Mouse (Mus musculus): ENCODE data around the gene Frmd4a. TPM values are rescaled to one million over a fixed set of nuclear protein-coding genes. Genes with fewer than 3 reads are reported as not detected.

Gene Frmd4a
- total RNA-seq, 2 experiments from 2014 or later = 55.4 to 60.9 TPM

DNA sequence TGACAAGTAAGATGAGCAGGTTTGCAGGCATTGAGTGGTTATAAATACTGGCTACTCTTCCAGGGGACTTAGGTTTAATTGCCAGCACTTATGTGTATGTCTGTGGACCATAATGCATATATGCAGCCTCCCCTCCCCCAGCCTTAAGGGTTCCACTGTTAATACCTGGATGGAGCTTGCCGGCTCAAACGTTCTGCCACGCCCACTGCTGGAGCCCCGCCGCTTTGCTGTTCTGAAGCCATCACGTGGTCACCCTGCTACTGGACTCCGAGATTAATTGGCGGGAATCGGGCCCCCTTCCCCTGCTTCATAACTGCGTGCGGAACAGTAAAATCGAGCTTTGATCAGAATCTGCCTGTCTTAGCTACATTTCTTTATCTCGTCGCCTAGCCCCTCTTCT is 495.1 kb downstream of the Frmd4a start:
- DNase-seq (ENCODE audit: low spot score in 2 of 2) = no peak

DNA sequence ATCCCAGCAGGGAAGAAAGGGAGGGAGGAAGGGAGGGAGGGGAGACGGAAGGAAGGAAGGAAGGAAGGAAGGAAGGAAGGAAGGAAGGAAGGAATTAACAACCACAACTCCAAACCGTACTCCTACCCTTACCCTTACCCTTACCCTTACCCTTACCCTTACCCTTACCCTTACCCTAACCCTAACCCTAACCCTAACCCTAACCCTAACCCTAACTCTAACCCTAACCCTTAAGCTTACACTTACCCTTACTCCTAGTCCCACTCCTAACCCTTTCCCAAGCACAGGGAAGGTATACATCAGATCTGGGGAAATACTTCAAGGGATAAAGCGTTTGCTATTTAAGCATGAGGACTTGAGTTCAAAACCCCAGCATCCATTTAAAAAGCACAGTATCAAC is 498.4 kb downstream of the Frmd4a start:
- DNase-seq (ENCODE audit: low spot score in 2 of 2) = no peak

DNA sequence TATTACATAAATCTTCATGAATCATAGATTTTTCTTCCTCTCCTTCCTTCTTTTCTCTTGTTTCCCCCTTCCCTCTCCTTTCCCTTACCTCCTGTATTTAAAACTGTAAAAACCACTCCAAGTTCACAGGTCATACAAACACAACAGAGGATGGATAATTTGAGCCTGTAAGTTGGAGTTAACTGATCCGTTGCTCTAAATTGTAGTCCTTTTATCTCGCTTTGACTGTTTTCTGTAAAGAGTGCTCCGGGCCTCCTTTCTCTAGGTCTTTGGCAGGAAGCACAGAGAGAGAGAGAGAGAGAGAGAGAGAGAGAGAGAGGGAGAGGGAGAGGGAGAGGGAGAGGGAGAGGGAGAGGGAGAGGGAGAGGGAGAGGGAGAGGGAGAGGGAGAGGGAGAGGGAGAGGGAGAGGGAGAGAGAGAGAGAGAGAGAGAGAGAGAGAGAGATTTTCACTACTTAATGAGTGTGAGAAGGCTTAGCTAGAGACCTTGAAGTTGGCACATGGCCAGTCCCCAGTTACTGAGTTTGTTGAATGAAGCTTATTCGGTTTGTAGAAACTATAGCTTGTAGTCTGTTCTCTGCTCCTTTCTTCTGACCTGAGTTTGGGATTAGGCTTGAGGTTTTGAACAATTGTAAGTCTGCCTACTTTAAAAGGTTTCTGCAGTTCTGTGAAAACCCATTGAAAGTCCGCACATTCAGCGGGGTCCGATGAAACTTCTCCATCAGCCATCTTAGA is 499.5 kb downstream of the Frmd4a start:
- peak in 1 of 2 experiments; percentile 35 for DNase-seq (ENCODE audit: low spot score in 2 of 2)

DNA sequence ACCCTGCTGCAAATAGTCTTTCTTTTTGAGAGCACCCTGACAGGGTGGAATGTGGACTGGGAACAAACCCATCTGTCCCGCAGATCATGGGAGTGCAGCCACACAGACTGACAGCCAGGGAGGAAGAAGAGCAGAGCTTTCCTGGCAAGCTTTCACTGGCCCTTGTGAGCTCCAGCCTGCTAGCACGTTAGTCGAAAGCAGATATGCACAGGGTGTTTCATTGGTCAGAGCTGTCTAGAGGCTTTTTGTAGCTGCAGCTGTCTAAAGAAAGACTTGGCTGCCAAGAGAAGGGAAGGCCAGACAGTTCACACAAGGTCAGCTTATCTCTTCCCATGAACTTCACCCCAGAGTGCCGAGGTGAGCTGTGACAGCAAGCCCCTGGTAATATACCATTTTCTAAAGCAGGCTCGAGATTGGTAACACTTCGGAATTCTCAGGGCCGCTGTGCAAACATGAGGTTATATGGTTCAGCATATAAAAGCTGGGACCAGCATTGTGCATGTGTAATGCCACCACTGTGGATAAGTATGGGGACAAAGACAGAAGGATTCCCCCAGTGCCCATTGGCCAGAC is 500.1 kb downstream of the Frmd4a start:
- DNase-seq (ENCODE audit: low spot score in 2 of 2) = peak in 1 of 2 experiments; percentile 23

DNA sequence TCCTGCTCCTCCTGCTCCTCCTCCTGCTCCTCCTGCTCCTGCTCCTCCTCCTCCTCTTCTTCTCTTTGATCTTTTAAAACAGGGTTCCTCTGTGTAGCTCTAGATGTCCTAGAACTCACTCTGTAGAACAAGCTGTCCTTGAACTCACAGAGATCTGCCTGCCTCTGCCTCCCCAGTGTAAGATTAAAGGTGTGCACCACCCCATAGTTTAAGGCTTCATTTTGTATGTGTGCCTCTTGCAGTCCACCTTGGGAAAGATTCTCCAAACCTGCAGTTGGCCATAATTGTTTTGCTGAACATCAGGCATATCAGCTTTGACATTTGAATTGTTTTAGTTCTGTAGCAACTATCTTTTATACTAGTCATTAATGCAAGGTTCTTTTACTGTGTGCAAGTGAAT is 501.0 kb downstream of the Frmd4a start:
- DNase-seq (ENCODE audit: low spot score in 2 of 2) = no peak

DNA sequence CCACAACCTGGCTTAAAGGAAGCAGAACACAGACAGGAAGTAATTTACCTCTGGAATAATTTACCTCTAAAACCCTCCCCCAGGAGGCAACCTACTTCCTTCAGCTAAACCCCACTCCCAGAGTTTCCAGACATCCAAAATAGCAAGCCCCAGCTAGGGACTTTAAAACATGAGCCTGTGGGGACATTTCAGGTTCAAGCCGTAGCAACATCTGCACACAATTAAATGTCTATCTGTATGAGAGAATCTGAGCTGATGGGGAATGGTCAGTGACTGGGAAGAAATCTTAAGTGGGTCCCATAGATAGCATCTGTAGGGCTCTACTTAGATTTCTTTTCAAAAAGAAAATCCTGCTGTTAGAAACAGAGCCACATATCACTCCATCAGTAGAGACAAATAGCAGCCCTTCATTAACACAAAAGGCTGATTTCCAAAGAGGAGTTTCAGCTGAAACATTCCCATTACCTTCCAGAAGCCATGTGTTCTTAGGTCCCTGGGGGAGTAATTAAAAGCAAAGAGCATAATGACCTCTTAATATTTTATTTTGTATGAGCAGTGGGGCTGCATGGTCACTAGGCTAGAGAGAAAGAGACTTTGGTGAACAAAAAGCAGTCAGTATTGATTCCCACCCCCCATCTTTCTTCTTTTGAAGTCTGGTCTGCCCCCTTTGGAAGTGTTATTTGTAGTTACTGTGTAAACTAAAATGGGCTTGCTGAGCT is 505.4 kb downstream of the Frmd4a start:
- no peak for DNase-seq (ENCODE audit: low spot score in 2 of 2)

DNA sequence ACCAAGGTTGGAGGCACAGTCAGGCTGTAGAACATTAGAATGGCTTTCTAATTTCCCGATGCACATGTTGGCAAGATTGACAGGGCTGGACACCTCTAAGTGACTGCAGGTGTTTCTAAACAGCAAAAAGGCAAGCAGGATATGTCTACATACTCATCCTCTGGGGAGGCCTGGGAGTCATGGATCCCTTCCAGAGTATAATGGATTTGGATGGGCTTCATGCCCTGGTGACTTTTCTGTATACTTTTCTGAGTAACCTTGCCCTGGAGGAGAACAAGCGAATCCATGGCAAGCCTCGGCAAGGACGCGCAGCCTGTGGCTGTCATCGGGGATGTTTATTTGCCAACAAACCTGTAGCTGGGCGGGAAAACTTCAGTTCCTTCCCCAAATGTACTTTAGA is 509.6 kb downstream of the Frmd4a start:
- no peak for DNase-seq (ENCODE audit: low spot score in 2 of 2)

DNA sequence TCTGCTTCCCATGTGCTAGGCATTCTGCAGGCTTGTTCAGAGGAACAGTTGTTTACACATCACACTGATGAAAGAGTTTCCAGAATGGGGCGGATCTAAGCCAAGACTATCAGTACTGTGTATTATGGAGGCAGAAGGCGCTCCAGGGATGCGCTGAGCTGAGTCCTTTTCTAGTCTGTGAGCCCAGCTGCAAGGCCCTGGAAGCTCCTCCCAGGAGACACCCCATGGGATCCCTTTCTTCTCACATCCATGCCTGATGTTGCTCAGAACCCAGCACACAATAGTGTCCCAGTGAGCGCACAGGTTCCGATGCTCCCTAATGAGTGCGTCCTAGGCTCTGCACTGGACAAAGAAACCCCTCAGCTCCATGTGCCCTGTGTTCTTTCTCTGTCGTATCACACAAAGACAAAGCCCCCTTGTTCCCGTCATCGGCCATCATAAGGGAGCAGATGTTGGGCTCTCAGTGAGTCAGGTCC is 511.8 kb downstream of the Frmd4a start:
- DNase-seq (ENCODE audit: low spot score in 2 of 2) = peak in 1 of 2 experiments; percentile 74

DNA sequence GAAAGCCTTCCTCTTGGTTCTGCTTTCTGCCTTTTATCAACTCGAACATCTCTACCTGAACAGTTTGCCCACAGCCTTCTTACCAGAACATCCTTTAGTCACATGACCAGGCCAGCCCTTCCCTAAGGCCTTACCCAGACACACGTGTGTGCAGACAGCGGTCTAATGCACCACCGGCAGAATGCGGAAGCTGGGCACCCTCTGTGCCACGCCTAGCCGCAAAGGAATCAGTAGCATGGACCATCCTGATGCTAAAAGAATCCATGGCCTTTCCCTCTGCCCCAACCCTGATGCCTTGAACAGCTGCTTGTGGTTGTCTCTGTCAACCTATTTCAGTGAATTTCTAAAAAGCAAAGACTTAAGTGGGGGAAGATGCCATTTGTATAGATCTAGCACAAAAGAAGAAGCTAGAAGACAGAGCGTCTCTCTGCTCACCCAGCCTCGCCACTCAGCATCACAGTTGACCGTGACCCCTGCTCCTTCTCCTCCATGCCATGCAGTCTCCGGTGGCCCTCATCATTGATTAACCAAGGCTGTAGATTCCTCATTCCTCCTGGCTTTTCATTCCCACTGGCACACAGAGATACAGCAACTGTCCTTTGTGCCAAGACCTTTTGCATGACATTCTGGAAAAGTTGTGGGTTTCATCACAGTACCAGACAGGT is 514.1 kb downstream of the Frmd4a start:
- no peak for DNase-seq (ENCODE audit: low spot score in 2 of 2)

DNA sequence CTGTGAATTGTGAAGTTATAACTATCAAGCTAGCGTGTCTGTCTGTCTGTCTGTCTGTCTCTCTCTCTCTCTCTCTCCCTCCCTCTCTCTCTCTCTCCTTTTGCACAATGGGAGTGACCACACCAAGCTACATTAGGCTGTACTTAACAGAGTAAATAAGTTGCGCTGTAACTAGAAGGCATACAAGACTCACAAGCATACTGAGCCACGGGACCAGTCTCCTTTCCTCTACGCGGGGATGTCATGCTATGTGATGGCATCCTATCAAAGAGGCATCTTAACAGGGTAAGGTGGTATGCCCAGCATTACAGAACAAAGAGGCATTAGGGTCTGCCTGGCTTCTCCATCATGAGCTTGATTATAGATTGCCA is 514.7 kb downstream of the Frmd4a start:
- DNase-seq (ENCODE audit: low spot score in 2 of 2) = no peak

DNA sequence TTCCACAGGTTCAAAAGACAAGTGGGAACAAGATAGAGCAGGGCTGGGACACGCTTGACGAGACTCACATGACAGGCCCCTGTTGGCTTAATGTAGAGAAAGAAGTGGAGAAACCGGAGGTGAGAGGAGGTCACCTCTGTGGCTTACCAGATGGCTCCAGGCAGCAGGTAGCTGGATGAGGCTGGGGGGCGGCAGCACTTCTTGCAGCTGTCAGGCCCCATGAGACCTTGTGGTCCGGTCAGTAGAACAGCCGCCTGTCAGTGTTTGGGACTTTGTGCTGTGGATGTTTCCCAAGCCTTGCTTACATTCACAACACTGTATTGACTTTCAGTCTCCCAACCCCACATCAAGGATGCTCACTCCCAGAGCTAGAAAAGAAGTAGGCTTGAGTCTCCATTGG is 515.4 kb downstream of the Frmd4a start:
- no peak for DNase-seq (ENCODE audit: low spot score in 2 of 2)

DNA sequence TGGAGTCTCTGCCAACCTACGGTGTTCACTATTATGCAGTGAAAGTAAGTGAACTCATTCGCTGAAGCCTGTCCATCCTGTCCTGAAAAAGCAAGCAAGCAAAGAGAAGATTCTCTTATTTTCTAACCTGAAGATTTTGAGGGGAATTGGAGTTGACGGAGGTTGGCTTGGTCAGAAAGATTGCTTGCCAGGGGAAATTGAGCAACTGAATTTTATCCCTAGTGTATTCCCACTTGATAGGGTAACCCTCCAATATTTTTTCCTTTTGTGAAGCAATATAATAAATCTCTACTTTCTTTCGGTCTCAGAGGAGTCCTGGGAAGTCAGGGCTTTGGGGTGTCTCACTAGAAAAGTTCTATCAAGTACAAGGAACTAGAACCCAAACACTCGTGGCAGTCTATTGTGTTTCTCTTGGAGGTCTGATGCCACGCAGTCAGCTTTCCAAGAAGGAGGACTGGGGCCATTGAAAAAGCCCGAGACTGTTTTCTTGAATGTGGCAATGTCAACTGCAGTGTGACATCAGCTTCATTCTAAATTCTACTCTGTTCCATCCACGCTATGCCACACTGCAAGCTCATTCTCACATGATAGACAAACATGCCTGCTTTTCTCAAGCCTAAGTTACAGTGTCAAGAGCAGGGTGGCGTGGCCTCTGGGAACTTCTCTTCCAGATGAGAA is 517.8 kb downstream of the Frmd4a start:
- no peak for DNase-seq (ENCODE audit: low spot score in 2 of 2)

DNA sequence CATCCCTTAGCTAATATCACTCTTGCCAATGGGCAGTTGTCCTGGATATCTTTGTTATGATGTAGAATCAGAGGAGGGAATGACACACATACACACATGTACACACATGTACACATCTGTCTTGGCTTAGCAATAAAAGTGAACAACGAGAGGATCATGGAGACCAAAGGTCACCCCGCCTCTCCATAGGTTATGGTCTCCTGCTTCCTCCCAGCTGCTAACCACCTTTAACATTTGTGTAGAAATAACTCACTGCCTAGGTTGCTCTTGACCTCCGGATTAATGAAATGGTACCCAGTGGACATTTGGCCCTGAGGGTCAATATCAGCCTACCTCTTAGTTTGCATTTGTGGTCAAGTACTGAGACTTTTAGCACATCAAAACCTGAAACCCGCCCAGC is 523.8 kb downstream of the Frmd4a start:
- no peak for DNase-seq (ENCODE audit: low spot score in 2 of 2)

DNA sequence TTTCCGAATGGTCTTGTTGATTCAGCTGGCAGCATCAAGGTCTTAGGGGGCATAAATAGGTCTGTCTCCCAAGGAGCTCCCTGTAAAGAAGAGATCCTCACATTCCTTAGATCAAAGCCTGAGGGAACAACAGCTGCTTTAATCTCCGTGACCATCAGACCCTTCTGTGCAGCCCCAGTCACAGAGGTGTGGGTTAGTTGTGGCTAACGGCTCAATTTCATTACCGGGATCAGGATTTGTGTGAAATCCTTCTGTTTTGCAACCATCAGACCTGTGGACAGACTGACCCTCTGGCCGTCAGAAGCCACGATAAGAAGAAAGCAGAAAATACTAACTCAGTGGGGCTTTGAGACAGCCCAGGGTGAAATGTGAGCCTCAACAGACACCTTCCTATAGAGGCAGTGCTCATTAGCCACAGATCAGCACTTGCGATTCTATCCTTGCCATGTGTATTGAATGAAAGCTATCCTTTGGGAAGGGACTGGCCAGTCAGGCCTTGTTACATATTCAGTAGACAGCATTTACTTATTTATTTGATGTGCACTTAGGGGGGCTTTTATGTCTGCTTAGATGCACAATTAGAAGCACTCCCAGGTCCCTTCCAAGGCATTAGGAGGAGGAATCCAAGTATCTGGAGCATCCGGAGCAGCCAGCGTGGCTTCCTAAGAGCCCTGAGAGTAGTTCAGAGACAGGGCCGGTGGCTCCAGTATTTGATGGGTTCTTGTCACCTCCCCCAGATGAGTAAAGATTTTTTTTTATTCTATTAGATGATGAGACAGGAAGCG is 524.5 kb downstream of the Frmd4a start:
- DNase-seq (ENCODE audit: low spot score in 2 of 2) = no peak

DNA sequence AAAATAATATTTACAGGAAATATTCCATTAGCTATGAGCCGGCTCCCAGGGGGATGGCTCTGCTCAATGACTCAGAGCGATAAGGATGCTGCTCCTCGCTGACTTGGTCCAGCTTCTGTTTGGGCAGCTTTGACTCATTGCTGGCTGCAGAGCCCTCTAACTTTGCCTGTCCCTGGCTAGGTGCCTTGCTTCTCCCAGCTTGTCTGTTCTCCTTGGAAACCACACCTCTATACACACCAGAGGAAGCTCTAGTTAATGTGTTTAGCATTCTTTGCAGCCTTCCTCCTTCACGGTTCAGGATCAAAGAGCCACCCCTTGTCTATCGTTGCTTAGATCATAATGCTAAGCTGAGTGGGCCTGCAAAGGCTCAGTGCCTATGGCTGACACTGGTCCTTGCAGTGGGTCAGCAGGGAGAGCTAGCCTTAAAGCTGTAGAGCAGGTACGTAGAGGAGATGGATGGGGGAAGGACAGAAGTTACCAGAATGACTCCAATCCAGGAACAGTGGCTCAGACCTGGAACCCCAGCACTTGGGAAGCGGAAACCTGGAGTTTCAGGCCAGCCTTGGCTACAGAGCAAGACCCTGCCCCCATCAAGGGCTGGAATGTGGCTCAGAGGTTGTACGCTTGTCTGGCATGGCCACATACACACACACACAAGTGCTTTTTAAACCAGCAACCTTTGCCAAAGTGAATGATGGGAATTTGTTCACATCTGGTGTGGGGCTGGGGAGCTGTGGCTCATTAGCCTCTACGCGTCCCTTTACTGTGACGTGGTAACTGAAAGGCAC is 525.3 kb downstream of the Frmd4a start:
- no peak for DNase-seq (ENCODE audit: low spot score in 2 of 2)

DNA sequence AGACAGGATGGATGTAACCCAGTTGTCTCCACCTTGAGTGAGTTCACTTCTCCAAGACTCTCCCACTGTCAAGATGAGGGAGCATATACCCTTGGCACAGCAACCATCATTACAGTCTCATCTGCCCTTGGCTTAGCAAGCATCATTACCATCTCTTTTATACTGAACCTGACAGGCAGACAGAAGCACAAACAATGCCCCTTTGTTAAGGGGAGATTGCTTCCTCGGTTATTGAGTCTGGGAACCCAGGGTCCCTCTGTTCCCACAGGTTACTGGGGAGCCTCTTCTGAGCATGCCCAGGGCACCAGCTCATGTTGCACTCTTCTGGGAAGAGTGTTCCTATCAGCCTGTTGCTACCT is 525.9 kb downstream of the Frmd4a start:
- no peak for DNase-seq (ENCODE audit: low spot score in 2 of 2)

DNA sequence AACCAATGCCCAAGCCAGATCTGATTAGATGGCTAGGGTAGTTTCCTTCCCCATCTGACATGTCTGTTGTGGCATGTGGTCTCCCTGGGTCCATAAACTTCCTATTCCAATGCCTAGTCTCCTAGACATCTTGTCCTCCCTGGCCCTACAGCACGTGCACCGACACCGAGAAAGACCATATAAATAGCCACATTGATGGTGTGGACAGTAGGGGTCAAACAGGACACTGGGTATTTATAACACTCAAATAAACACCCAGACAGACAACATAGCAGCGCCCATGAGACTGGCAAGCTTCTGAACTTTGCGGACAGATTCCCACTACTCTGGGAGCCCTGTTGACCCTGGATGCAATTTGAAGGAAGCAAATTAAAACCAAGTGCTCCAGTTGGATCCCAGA is 526.8 kb downstream of the Frmd4a start:
- no peak for DNase-seq (ENCODE audit: low spot score in 2 of 2)

DNA sequence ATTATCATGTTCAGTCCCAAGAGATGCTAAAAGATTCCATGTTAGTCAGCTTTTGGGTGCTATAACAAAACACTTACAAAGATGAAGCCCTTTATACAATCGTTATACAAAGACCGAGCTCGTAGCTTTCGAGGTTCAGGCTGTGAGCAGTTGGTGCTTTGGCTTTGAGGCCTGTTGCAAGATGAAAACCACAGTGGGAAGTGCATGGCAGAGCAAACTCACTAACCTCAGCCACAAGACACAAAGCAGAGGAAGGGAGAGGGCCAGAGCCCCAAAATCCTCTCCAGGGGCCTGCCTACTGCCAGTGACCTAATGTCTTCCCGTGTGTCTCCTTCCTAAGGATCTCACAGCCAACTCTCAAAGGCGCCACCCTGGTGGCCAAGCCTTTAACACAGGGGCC is 527.7 kb downstream of the Frmd4a start:
- DNase-seq (ENCODE audit: low spot score in 2 of 2) = no peak

DNA sequence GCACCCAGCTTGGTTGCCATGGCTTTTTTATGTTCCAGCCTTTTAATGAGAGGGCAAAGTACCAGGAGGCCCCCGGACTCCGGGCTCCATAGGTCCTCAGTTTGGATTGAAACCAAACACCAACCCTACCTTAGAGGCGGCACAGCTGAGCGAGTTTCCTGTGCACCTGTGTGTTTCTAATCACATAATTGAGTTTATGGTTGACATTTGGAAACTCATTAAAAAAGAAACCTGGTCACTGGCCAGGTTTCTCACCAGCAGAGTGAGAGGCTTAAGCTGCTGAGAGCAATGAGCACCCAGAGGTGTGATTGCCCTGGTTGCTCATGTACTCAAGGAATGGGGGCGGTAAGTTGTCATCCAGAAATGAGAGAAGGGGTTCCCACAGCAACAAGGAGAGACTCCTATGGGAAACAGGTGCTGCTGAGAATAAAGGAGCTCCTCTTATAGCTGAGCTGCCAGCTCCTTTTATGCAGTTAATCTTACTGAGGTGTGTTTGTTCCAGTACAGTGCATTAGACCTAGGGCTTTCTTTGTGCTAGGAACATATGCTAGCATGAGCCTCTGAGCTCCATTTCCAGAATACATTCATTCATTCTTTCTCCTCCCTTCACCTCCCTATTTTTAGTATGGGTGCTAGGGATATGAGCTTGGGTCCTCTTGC is 529.6 kb downstream of the Frmd4a start:
- DNase-seq (ENCODE audit: low spot score in 2 of 2) = no peak

Data from layer of hippocampus, adult 18-20 months (tissue).